Mouse (Mus musculus) forebrain, embryonic 10.5 days (tissue): Measurements from ENCODE around the gene Kank4. TPM values are rescaled to one million over a fixed set of nuclear protein-coding genes. Genes with fewer than 3 reads are reported as not detected.
A peak's percentile ranks its signal among the peaks of the same experiment; 100 is the strongest.
"Not testable (repeated sequence)": the region's sequence is repeated elsewhere in the genome, so short reads cannot be mapped to it uniquely, and the experiment has no call there.

Experiments used
- DNase-seq: peaks from one replicate; pipeline ENCODE4 v3.0.0-alpha.2; 2017; ENCODE audit warnings: low spot score; ENCODE audit errors: extremely low spot score
- H3K27ac ChIP-seq: fragments of 300-500 bp; sonication (generic); 2 replicates; pipeline ENCODE4 v1.5.1; 2016; ENCODE audit warnings: mild to moderate bottlenecking
- H3K27me3 ChIP-seq: fragments of 300-500 bp; sonication (generic); 2 replicates; pipeline ENCODE4 v1.6.1; 2016; ENCODE audit warnings: mild to moderate bottlenecking; ENCODE audit not compliant: poor library complexity, severe bottlenecking
- H3K36me3 ChIP-seq: fragments of 300-500 bp; sonication (generic); replicated peaks from 2 replicates; pipeline ENCODE4 v1.6.1; 2016; ENCODE audit warnings: mild to moderate bottlenecking, moderate library complexity
- H3K4me1 ChIP-seq: fragments of 300-500 bp; sonication (generic); 2 replicates; pipeline ENCODE4 v1.6.1; 2016
- H3K4me3 ChIP-seq: fragments of 300-500 bp; sonication (generic); 2 replicates; pipeline ENCODE4 v1.5.1; 2016; ENCODE audit warnings: mild to moderate bottlenecking, moderate library complexity
- H3K9me3 ChIP-seq: fragments of 300-500 bp; sonication (generic); 2 replicates; pipeline ENCODE4 v1.6.1; 2016; ENCODE audit warnings: mild to moderate bottlenecking, moderate library complexity
- WGBS: fragments of 180-500 bp; shearing (Covaris S2); methylation state at CpG from one replicate; pipeline ENCODE4 v1.1.7; 2016; 5-methylcytosine and 5-hydroxymethylcytosine counted together
- polyA plus RNA-seq: library from polyadenylated mRNA; unstranded; fragments of >200 nt; fragmentation: Nextera tagmentation; extraction: Ambion mirVana; gene quantifications from 2 replicates; pipeline ENCODE4 v1.2.1, GENCODE M21; 2016

The Kank4 gene
- polyA plus RNA-seq, 1 experiment from 2014 or later: 1.4 TPM

GRCm38 (mm10) chr4:98756141-98756540, 61.2 kb downstream of the Kank4 start:
- WGBS: 36% methylated on average over 11 of the region's 11 CpGs
- peaks cover 27% of the 10 kb centered on the region for H3K4me1 ChIP-seq
- H3K27me3 ChIP-seq: no peaks in the 10 kb centered on the region
- H3K27ac ChIP-seq: peak overlapping the region; percentile 74
- H3K9me3 ChIP-seq: no peaks in the 10 kb centered on the region
- H3K36me3 ChIP-seq: peaks cover 6% of the 10 kb centered on the region
- no peak for DNase-seq
- H3K4me3 ChIP-seq: no peak overlapping the region

DNA sequence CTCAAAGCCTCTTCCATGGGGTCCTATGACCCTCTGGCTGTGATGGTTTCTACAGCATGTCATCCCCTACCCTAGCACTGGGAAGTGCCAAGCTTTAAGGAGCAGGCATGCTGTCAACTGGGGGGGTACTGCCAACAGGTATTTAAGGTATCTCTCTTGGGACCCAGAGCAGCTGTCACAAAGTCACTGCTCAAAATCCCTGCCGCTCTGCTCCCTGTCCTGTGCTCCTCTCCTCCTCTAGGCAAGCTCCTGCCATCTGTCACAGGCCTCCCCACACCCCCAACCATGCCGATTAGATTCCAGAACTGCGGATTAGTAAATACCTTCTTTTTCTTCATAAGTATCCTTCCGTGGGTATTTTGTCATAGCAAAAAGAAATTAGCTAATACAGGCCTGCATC, 62.9 kb downstream of the Kank4 start:
- no peak overlapping the region for H3K27ac ChIP-seq
- 89% methylated on average over 4 of the region's 4 CpGs for WGBS
- H3K9me3 ChIP-seq: no peaks in the 10 kb centered on the region
- H3K4me1 ChIP-seq: peaks cover 27% of the 10 kb centered on the region
- no peak for DNase-seq
- H3K36me3 ChIP-seq: peaks cover 3% of the 10 kb centered on the region; the same call in 1 of the 2 replicates
- no peaks in the 10 kb centered on the region for H3K27me3 ChIP-seq
- H3K4me3 ChIP-seq: no peak overlapping the region

DNA sequence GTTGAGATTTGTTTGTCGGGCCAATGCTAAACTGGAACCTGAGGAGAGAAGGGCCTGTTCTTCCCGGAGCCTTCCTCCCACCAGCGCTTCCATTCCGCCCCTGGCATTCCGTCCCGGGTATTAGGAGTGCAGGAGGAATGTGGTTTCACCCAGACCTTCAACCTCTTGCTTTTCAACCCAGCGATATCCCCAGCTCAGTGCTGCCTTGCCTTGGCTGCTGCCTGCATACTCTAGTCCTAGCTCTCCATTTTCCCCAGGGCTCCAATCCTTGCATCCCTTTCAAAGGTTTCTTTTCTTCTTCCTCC, 73.5 kb downstream of the Kank4 start:
- WGBS: 26% methylated on average over 7 of the region's 7 CpGs
- no peaks in the 10 kb centered on the region for H3K9me3 ChIP-seq
- H3K27ac ChIP-seq: peak overlapping the region; percentile 59; the same call in 1 of the 2 replicates
- H3K27me3 ChIP-seq: no peaks in the 10 kb centered on the region
- no peaks in the 10 kb centered on the region for H3K36me3 ChIP-seq
- peak; percentile 30 for DNase-seq
- H3K4me1 ChIP-seq: peaks cover 9% of the 10 kb centered on the region
- H3K4me3 ChIP-seq: no peak overlapping the region

DNA sequence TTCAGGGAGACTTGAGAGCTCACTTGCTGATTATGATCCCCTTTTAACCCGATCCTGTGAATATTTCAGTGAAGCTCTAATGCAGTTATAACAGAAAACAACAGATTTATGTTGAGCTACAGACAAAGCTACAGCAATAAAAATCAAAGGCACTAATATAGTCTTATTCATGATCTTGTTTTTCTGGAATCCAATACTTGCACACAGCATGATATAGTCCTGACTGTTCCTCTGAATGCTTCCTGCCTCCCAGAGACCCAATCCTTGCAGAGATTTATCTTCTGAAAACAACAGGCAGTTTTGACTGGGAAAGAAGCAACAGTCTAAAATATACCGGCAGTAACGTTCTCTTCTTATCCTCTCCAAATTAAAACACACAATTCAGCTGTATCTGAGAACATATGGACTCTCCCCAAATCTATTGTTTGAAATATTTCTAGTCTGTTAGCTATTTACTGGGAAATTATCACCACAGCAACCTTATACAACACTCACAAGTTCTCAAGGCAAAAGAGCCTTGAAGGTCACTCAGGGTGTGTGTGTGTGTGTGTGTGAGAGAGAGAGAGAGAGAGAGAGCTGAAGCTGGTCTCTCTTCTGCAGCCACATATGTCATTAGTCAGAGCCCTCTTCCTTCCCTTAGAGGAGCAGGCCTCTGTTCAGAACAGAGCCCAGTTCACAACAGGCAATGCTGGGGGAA, 74.0 kb downstream of the Kank4 start:
- H3K27ac ChIP-seq: peak overlapping the region; percentile 59; the same call in 1 of the 2 replicates
- no peak overlapping the region for H3K4me3 ChIP-seq
- no peak for DNase-seq
- H3K27me3 ChIP-seq: no peaks in the 10 kb centered on the region
- WGBS: 77% methylated on average over 3 of the region's 3 CpGs
- H3K4me1 ChIP-seq: peaks cover 9% of the 10 kb centered on the region
- H3K36me3 ChIP-seq: no peaks in the 10 kb centered on the region
- H3K9me3 ChIP-seq: no peaks in the 10 kb centered on the region

DNA sequence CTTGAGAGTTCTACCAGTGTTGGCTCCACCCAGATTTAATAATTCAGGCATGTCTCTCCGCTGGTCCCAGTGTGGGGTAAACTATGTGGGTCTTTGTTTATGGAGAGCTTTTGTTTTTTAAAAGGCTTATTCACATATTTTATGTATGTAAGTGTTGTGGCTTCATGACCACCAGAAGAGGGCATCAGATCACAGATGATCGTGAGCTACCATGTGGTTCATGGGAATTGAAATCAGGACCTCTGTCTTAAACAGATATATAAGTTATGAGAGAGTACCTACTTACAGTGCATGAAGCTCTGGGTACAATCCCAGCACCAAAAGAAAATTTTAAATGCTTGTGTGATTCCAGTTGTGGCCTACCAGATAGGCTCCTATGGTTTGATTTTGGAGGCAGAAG, 77.6 kb downstream of the Kank4 start:
- Histone ChIP-seq H3K9me3 (no peaks in the 10 kb centered on the region), H3K36me3 (no peaks in the 10 kb centered on the region), H3K4me3 (no peak overlapping the region), H3K27me3 (no peaks in the 10 kb centered on the region), H3K27ac (no peak overlapping the region), H3K4me1 (peaks cover 9% of the 10 kb centered on the region)
- 45% methylated on average over 2 of the region's 2 CpGs for WGBS
- no peak for DNase-seq

DNA sequence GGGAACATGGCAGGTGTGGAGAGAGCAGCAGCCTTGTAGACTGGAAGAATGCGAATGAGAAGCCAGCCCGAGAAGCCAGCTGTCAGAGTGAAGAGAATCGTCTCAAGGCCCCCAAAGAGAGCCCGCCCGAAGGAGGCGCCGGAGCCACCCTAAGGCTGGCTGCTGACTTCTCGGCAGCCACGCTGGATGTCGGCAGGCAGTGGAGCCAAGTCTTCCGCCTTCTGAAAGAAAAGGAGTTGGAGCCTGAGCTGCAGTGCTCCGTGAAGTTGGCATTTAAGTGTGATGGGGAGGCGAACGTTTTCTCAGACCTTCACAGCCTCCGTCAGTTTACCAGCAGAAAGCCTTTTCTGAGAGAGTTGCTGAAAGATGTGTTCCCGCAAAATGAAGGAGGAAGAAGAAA, 83.7 kb downstream of the Kank4 start:
- WGBS: 92% methylated on average over 16 of the region's 16 CpGs
- H3K4me3 ChIP-seq: no peak overlapping the region

DNA sequence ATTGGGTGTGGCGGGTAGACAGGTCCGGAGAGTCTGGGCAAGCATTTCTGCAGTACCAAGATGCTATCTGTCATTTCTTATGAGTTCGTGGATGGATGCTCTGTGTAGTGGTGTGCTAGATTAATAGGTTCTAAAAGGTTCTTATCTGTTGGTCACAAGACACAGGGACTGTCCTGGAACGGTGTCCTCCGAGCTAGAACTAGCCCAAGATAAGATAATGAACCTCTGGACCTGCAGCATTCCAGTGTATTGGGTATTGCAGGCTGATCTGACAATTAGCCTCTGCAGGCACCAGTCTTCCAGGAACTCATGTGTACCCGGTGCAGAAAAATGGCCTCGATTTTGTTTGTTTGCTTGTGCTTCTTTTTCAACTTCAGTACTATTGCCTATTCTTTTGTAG, 88.6 kb downstream of the Kank4 start:
- peaks cover 44% of the 10 kb centered on the region for H3K27me3 ChIP-seq
- H3K36me3 ChIP-seq: no peaks in the 10 kb centered on the region
- 64% methylated on average over 7 of the region's 7 CpGs for WGBS
- DNase-seq: no peak
- no peak overlapping the region for H3K27ac ChIP-seq
- H3K4me1 ChIP-seq: peaks cover 22% of the 10 kb centered on the region
- no peak overlapping the region for H3K4me3 ChIP-seq
- no peaks in the 10 kb centered on the region for H3K9me3 ChIP-seq

More for the DNA sequence above, 83.7 kb downstream of the Kank4 start:
- Histone ChIP-seq H3K36me3 (no peaks in the 10 kb centered on the region), H3K9me3 (no peaks in the 10 kb centered on the region), H3K27ac (no peak overlapping the region), H3K4me1 (no peaks in the 10 kb centered on the region), H3K27me3 (peaks cover 7% of the 10 kb centered on the region)
- no peak for DNase-seq

GRCm38 (mm10) chr4:98727959-98728347, 89.4 kb downstream of the Kank4 start:
- Histone ChIP-seq H3K4me3 (peak overlapping the region; percentile 52), H3K27me3 (peaks cover 44% of the 10 kb centered on the region), H3K9me3 (no peaks in the 10 kb centered on the region), H3K36me3 (no peaks in the 10 kb centered on the region), H3K4me1 (peaks cover 22% of the 10 kb centered on the region), H3K27ac (no peak overlapping the region)
- WGBS: 2% methylated on average over 10 of the region's 10 CpGs
- DNase-seq: no peak

GRCm38 (mm10) chr4:98727295-98727958, 89.9 kb downstream of the Kank4 start:
- no peaks in the 10 kb centered on the region for H3K36me3 ChIP-seq
- no peak for DNase-seq
- WGBS: under 1% methylated on average over 21 of the region's 21 CpGs
- H3K9me3 ChIP-seq: no peaks in the 10 kb centered on the region
- H3K27me3 ChIP-seq: peaks cover 44% of the 10 kb centered on the region
- H3K4me3 ChIP-seq: peak overlapping the region; percentile 52
- H3K27ac ChIP-seq: no peak overlapping the region
- peaks cover 22% of the 10 kb centered on the region for H3K4me1 ChIP-seq

DNA sequence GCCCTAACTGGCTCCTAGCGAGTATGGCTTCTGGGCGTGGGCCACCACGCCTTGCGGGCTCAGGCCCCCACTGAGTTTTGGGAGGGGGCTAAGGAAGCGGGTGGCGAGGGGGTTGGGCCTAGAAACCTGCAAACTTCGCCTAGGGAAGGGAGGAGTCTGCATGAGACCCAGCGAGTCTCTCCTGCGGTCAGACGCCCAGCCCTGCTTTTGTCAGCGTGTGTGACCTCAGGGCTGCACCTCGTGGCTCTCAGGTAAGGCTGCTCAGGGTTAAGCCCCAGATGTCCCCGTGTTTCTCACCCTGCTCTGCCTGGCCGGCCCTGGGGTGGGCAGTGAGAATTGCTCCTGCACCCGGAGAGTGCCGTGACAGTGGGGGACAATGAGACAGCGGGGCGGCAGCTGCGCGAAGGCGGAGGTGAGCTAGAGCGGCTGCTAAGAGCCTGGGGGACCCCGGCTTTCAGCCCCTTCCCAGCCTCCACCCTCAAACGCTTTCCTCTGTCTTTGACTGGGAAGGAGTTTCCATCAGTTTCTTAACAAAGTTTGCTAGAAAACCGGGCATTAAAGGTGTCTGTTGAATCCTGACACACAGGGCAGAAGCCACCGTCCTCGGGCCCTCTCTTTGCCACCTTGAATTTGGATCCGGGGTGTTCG, 90.6 kb downstream of the Kank4 start, which contains the start of gene L1td1:
L1td1 (plus strand) TSS at position 145 of the 648 bp plus-strand sequence.
- H3K27me3 ChIP-seq: peaks cover 44% of the 10 kb centered on the region

DNA sequence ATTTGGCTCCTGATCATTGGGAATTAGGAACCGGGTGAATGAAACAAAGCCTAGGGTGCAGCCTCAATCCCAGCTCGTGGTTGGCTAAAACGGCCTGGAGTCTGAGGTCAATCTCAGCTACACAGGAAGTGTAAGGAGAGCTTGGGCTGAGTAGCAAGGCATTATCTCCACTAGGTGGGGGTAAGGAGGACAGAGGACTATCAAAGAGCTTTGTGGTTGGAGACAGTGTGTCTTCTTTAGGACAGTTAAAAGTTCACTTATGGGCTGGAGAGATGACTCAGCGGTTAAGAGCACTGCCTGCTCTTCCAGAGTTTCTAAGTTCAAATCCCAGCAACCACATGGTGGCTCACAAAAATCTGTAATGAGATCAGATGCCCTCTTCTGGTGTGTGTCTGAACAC, 91.9 kb downstream of the Kank4 start:
- no peaks in the 10 kb centered on the region for H3K36me3 ChIP-seq
- H3K9me3 ChIP-seq: no peaks in the 10 kb centered on the region
- H3K4me1 ChIP-seq: peaks cover 22% of the 10 kb centered on the region
- peaks cover 44% of the 10 kb centered on the region for H3K27me3 ChIP-seq
- H3K4me3 ChIP-seq: no peak overlapping the region
- no peak for DNase-seq
- H3K27ac ChIP-seq: no peak overlapping the region
- WGBS: 35% methylated on average over 4 of the region's 4 CpGs

More for the DNA sequence above, 90.6 kb downstream of the Kank4 start, which contains the start of gene L1td1:
- Histone ChIP-seq H3K4me3 (peak within 1 kb of the TSS; percentile 52), H3K9me3 (no peaks in the 10 kb centered on the region), H3K4me1 (peaks cover 22% of the 10 kb centered on the region), H3K36me3 (no peaks in the 10 kb centered on the region), H3K27ac (peak within 1 kb of the TSS; percentile 72)
- WGBS: 3% methylated on average over 29 of the region's 29 CpGs
- DNase-seq: peak; percentile 31

DNA sequence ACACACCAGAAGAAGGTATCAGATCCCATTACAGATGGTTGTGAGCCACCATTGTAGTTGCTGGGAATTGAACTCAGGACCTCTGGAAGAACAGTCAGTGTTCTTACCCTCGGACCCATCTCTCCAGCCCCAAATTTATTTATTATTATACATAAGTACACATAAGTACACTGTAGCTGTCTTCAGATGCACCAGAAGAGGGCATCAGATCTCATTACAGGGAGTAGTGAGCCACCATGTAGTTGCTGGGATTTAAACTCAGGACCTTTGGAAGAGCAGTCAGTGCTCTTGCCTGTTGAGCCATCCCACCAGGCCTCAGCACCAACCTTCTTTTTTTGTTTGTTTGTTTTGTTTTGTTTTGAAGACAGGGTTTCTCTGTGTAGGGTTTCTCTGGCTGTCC, 92.7 kb downstream of the Kank4 start:
- DNase-seq, H3K9me3 ChIP-seq, H3K36me3 ChIP-seq, H3K4me3 ChIP-seq, H3K27ac ChIP-seq: not testable (repeated sequence)
- peaks cover 22% of the 10 kb centered on the region for H3K4me1 ChIP-seq
- H3K27me3 ChIP-seq: peaks cover 44% of the 10 kb centered on the region
- WGBS: 87% methylated on average over 1 of the region's 1 CpGs

GRCm38 (mm10) chr4:98722454-98722853, 94.9 kb downstream of the Kank4 start:
- Histone ChIP-seq H3K9me3 (no peaks in the 10 kb centered on the region), H3K4me1 (peaks cover 12% of the 10 kb centered on the region), H3K27ac (no peak overlapping the region), H3K4me3 (no peak overlapping the region), H3K27me3 (peaks cover 25% of the 10 kb centered on the region), H3K36me3 (no peaks in the 10 kb centered on the region)
- 15% methylated on average over 8 of the region's 8 CpGs for WGBS
- peak; percentile 77 for DNase-seq
